Mouse (Mus musculus) cerebellum, adult (tissue): ENCODE results near the gene Gga3.

ENCODE experiments used
- ATAC-seq: cut with Nextera tagmentation; 2 replicates; pipeline ENCODE4 v1.9.2; 2017; ENCODE audit warnings: mild to moderate bottlenecking, moderate library complexity, mixed read lengths; ENCODE audit not compliant: insufficient number of reproducible peaks, low FRiP score, low TSS enrichment

The Gga3 gene

GRCm38 (mm10) chr11:115582913-115583606 is 20.8 kb downstream of the Gga3 start:
- ATAC-seq, result no peak

GRCm38 (mm10) chr11:115579080-115579479 is 24.8 kb downstream of the Gga3 start:
- ATAC-seq, result no peak

DNA sequence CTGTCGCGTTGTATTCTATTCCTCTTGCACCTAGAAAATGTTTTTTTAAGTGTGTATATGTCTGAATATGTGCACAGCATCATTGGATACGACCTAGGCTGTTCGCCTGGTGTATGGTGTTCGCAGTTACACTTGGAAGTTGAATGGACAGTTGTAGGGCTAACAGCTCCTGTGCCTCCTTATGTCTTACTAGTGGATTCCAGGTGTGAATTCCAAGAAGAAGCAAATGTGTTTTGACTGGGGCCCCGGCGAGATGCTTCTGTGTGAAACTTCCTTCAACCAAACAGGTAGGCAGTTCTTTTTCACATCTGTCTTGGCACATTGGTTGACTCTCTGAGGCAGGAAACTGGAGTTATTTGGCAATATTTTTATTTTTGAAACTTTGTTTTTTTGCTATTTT is 38.9 kb downstream of the Gga3 start:
- ATAC-seq, result no peak

DNA sequence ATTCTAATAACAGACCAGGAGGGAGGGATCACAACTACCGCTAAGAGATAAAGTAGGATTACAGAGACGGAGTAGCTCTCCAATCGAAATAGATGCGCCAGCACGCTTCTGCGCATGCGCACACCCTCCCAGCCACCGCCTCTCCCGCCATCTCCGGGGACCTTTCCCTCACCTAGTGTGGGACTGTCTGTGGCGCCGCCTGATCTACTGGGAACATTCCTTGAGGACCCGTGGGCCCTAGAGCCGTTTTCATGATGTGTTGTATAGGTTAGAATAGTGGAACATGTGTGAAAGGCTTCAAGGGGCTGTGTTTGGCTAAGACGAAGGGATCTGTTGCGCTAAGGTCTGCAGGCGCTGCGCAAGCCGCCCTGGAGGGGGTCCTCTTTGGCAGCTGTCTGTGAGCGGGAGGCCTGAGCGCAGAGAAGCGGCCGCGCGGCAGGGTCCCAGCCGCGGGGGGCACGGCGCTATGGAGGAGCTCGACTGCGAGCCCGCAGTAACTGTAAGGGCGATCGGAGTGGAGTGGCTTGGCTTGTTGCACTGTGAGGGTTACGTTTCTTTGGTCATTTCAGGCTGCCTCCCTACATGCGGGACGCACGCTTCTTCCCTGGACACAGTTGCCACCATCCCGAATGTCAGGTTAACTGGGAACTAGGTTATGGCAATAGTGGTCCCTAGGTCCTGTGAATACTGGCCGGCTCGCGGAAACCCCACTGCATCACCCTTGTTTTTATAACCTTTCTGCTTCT is 39.6 kb downstream of the Gga3 start, which contains the start of gene Nup85:
Nup85 (plus strand) TSS at position 371 of the 746 bp plus-strand sequence.
- peak; percentile 74; the same call in 1 of the 2 replicates for ATAC-seq

- no peak for ATAC-seq
These were observed 40.4 kb downstream of the Gga3 start for GRCm38 (mm10) chr11:115563406-115563805.

- no peak for ATAC-seq
These were observed 48.1 kb downstream of the Gga3 start for GRCm38 (mm10) chr11:115555717-115556116.

DNA sequence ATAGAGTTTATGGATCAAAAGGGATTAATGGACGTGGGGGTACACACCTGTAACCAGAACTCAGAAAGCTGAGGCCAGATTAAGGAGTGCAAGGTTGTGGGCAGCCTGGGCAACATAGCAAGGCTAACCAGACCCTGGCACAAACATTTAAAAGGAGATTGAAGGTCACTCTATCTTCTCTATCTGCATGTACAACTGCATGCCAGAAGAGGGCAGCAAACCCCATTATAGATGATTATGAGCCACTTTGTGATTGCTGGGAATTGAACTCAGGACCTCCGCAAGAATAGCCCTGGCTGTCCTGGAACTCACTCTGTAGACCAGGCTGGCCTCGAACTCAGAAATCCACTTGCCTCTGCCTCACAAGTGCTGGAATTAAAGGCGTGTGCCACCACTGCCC is 51.1 kb downstream of the Gga3 start:
- no peak for ATAC-seq

DNA sequence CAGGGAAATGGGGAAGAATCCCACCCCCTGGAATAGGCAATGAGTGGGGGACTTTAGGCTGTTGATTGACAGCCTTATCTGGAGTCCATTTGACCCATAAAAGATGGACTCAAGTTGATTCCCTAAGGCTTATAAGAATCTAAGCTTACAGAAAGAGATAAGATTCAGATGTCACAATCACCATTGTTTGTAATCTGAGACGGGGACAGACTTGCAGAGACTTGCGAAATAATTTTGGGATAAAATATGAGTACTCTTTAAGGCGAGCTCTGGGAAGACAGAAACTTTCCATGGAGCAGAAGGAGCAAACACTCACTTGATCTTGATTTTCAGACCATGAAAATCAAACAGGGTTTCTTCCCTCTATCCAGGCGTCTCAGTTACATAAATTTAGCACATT is 60.3 kb downstream of the Gga3 start:
- no peak for ATAC-seq

- no peak for ATAC-seq
These were observed 65.8 kb downstream of the Gga3 start for GRCm38 (mm10) chr11:115538045-115538444.

DNA sequence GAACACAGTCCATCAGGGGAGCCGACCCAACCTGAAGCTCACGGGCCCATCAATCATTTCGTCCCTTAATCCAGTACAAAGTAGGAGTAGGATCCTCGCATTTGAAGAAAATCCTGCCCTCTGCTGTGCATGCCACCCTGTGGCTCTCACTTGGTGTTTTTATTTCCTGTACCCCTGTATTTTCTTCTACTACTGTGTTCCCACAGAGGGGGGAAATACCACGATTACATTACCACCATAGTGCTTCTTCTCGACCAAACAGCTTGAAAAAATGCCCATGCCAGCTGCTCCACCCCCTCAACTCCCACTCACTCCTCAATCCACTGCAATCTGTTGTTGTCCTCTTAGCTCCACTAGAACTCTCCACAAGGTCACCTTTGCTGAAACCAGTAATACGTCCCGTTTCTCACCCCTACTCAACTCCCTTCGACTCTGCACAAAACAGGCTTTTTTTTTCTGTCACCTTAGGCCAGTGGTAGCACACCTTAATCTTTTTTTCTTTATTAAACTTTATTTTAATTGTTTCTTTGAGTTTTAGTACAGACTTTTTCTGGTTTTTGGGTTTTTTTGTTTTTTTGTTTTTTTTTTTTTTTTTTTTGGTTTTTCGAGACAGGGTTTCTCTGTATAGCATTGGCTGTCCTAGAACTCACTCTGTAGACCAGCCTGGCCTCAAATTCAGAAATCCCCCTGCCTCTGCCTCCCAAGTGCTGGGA is 66.8 kb downstream of the Gga3 start:
- no peak for ATAC-seq

DNA sequence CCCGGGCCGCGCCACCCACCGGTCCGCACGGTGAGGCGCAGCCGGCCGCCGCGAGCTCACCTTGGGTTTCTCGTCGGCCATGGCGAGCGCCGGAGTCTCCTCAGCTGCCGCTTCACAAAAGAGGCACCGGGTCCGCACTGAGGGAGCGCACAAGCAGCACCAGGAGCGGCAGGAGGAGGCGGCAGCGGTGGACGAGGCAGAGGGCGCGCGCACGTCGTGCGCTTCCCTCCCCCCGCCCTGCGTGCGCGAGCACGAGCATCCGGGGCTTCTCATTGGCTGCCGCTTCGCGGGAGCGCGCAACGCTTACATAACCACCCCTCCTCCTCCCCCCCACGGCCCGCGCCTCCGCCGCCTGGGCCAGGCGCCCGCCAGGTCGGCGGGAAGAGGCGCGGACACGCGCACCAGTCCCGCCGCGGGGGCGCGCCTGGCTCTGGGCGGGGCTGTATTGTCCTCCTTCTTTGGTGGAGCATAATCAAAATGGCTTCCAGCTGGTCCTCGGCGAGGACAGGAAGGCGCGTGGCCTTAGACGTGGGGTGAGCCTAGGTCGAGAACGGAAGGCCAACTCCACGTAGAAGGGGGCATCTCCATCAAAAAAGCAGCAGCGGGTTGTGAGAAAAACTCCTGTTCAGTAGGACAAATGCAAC is 67.7 kb downstream of the Gga3 start, which contains the start of gene Sumo2:
Sumo2 (minus strand) TSS at position 239 of the 644 bp plus-strand sequence.
- ATAC-seq, result peak; percentile 88; the same call in 1 of the 2 replicates

GRCm38 (mm10) chr11:115535401-115536037 is 68.3 kb downstream of the Gga3 start:
- peak; percentile 76; the same call in 1 of the 2 replicates for ATAC-seq

- ATAC-seq, result no peak
These were observed 69.0 kb downstream of the Gga3 start for GRCm38 (mm10) chr11:115534759-115535371.
